Mouse (Mus musculus): ENCODE data around the gene P4hb. TPM values are rescaled to one million over a fixed set of nuclear protein-coding genes. Genes with fewer than 3 reads are reported as not detected.

The P4hb gene
- polyA plus RNA-seq (2015; fragmentation: Nextera tagmentation; extraction: Ambion mirVana) = 213 and 228 TPM in 2 replicates

DNA sequence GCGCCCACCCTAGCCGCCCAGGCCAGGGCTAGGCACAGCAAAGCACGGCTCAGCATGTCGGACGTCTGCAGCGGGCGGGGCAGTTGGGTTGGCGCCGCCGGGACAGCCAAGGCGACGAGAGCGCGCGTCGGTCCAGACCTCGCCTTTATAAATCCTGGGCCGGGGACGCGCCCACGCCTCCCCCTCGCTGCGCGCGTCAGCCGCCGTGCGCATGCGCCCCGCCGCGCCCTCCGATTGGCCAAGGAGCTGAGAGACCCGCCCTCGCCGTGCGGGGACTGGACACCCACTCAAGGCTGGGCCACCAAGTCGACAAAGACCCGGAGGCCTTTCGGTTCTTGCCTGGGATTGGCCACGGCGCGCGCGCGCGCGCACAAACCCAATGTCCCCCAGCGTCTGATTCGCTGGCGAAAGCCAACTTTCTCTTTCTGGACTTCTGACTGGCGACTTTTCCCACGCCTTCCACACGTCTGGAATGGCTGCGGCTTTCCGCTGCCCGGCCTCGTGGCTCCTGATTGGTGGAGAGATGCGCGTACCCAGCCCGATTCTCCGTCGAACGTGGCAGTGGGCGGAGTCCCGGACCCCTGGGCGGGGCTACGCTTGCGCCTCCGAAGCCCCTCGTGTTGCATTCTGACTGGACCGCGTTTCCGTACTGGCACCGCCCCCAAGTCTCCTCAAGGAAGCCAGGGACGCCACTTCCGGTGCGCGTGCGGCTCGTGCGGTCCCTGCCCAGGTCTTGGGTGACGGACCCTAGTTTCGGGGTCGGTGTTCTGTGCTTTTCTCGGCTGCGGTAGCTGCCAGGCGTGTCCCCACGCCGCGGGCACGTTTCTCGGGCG, at the start of gene P4hb:
P4hb (minus strand) TSS at position 502 of the 833 bp plus-strand sequence.

DNA sequence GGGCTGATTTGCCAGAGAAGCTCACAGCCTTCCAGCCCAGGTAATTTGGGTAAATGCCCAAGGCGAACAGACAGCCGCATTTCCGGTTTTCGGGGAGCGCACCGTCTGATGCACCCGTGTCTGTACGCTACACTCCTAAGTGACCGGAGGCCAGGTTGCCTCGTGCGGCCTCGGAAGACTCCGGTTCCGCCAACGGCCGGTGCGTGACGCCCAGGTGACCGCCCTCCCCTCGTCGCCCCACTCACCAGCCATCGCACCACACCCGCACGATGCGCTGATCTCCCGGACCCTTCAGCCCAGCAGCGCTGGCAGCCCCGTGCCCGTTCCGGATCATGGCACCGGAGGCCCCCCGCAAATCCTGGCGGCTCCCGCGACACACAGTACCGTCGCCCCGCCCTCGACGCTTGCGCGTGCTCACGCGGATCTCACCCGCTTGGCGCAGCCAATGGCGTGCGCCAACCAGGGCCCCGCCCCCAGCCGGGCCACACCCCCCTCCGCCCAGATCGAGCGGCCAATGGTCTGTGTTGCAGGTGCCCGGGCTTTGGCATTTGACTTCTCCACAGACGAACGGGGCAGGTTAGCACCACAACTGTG, 44.6 kb upstream of the P4hb start, which contains the start of gene Pcyt2:
Pcyt2 (minus strand) TSS at position 418 of the 594 bp plus-strand sequence.

DNA sequence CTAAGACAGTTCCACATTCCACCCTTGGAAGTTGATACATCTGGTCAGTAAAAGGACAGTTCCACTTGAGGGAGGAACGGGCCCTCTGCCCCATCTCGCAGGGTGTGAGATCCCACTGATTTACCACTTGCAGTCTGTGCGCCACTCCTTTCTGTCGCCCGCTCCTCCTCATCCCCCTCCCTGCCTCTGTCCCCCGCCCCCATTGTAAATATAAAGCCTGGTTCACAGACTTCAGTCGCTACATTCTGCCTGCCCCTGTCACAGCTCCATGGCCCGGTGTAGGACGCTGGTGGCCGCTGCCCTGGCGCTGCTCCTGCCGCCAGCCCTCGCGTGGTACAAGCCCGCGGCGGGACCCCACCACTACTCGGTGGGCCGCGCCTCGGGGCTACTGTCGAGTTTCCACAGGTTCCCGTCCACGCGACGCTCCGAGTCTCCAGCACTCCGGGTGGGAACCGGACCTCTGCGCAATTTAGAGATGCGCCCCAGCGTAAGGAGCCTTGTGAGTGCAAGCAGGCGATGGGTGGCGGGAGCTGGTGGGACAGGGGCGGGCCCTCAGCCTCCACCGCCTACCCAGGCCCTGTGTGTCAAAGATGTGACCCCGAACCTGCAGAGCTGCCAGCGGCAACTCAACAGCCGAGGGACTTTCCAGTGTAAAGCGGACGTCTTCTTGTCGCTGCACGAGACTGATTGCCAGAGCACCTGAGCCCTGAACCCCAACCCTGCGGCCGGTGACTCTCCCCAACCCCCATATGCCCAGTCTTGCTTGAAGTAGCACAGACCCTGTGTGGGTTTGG, 35.4 kb upstream of the P4hb start, which contains the start of gene Npb:
Npb (plus strand) TSS at position 237 of the 794 bp plus-strand sequence.

DNA sequence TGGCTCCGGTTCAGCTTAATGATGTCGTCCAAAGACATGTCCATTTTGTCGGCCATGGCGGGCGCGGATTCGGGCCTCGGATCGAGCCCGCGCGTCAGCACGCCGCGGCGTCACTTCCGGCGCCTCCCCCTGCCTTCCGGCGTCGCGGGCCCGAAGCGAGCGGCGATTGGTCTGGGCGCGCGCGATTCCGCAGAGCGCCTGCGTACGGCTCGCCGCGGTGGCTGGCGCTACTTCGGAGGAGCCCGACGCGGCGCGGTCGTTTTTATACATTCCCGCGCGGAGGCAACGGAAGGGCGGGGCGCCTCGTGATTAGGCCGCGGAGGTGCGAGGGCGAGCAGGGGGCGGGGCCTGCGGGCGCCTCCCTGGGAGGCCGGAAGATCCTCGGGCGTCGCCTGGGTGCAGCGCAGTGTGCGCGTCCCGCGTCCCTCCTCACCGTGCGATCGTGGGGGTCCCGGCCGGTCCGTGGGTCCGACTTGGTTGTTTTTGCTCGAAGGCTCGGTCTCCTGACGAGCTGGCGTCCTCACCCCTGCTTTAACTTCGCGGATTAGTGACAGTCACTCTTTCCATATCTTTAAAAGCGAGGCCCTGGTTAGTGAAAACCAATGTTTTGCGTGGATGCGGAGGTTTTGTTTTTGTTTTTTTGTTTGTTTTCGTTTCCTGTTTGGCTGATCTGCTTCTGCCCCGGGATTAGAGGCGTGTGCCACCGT, 25.4 kb upstream of the P4hb start, which contains the start of the genes Alyref and Anapc11:
Alyref (minus strand) TSS at position 83 of the 707 bp plus-strand sequence.
Anapc11 (plus strand) TSS at position 139 of the 707 bp plus-strand sequence.

GRCm38 (mm10) chr11:120581490-120582267, 8.6 kb upstream of the P4hb start, which contains the start of gene Arhgdia:
Gene Arhgdia (minus strand): TSS chr11:120581624.

DNA sequence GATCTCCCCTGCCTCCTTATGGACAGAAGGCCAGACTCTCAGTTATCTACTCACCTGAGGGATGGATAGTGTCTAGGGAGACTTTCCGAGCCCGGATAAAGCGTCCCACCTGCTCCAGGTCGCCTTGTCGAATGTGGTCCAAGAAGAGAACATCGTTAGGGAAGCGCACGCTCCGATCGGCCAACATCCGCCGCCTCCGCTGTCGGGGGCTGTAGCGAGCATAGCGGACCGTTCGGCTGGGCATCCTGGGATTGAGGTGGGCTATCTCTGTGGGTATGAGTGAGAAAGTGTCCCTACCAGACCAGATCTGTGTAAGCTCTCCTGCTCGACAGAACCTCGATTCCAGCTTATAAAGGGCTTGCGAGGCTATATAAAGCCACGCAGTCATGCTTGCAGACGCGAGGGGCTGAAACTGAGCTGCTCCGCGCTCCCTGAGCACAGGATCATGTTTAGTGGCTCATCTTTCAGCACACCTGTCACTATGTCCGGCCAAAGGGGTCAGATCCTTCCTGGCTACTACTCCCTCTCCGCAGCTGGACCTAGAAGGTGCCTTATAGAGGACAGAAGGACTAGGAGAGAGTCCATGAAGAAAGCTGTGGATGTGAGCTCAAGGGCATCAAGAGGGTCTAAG, 22.1 kb downstream of the P4hb start, which contains the start of gene Ppp1r27:
Ppp1r27 (minus strand) TSS at position 323 of the 631 bp plus-strand sequence.

DNA sequence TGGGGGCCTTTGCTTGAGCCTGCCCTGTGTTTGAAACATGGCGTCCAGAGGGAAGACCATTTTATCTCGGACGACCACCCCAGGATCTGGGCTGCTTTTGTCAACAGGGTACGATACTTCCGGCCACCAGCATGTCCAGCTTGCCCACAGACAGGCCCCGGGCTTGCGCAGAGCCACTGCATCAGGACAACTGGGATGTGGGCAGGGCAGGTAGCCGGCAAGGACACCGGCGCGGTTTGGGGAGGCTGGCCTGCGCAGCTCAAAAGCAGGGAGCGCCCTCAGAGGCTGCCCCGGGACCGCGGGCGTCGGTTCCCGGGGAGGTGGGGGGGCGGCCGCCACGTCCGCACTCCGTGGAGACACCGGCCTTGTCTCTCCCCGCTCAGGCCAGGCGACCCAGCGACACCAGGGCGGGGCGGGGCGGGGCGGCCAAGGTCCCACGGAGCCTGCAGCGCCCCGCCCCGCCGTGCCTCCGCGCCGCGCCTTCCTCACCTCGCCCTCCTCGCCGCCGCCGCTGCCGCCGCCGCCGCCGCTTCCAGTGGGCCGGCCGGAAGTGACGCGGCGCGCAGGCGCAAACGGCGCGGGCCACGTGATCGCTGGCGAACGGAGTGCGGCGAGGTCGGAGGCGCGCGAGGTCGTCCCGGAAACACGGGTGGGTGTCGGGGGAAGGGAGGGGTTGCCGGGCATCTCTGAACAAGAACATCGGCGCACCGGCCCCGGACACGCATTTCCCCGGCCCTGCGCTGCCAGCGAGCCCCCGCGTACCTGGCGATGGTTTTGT, 23.7 kb downstream of the P4hb start, which contains the start of gene Mcrip1:
Mcrip1 (minus strand) TSS at position 560 of the 778 bp plus-strand sequence.

DNA sequence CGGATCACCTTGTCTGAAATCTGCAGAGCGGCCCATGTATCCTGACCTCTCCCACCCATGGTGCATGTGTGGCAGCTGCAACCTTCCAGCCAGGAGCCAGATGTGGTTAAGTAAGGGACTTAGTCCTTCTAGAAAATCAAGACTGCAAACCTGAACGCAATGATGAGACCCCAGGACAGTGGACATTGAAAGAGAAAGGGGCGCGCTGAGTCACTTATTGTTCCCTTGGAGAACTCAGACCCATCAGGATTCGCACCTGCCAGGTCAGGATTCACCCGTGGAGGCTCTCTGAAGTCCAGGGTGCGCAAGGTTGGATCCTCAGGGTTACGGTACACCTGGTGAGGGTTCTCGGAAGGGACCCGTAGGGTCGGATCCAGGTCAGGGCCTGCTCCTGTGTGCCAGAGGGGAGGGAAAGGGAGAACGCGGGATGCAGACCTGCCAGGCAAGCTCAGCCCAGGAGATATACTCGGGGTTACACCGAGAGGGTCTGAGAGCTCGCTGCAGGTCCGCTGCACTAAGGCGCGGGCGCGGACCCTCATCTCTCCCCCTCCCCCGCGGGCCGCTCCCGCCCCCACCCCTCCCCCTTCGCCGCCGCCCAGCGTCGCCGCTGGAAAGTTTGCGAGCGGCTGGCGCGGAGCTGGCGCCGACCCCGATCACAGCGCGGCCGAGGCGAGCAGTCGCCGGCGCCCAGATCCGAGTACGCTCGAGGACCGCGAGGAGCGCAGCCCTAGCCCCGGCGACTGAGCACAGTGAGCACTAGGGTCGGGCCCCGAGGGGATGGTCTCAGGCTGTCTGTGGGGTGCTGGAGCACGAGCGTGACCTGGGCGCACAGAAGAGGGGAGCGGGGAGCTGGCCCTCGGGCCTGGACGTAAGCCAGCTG, 42.7 kb downstream of the P4hb start, which contains the start of gene Gcgr:
Gcgr (plus strand) TSS at position 615 of the 880 bp plus-strand sequence.

Other genes with a start within 250 kb of the P4hb start
- gene Actg1, start 224.7 kb downstream of the P4hb start, polyA plus RNA-seq (2015; fragmentation: Nextera tagmentation; extraction: Ambion mirVana) = 3,213 and 3,438 TPM in 2 replicates
- gene Fscn2, start 211.7 kb downstream of the P4hb start, polyA plus RNA-seq (2015; fragmentation: Nextera tagmentation; extraction: Ambion mirVana) = 1.2 and 1.4 TPM in 2 replicates
- 55.9 and 70.0 TPM in 2 replicates for gene Faap100, start 194.5 kb downstream of the P4hb start, polyA plus RNA-seq (2015; fragmentation: Nextera tagmentation; extraction: Ambion mirVana)
- 25.7 and 27.7 TPM in 2 replicates for gene Nploc4, start 135.5 kb downstream of the P4hb start, polyA plus RNA-seq (2015; fragmentation: Nextera tagmentation; extraction: Ambion mirVana)
- not detected in 2 replicates for gene Tspan10, start 130.6 kb downstream of the P4hb start, polyA plus RNA-seq (2015; fragmentation: Nextera tagmentation; extraction: Ambion mirVana)
- gene Pde6g, start 119.8 kb downstream of the P4hb start, polyA plus RNA-seq (2015; fragmentation: Nextera tagmentation; extraction: Ambion mirVana) = 0.15 TPM in 1 of 2 replicates, not detected in the other
- gene Oxld1, start 115.2 kb downstream of the P4hb start, polyA plus RNA-seq (2015; fragmentation: Nextera tagmentation; extraction: Ambion mirVana) = 15.1 and 15.8 TPM in 2 replicates
- 16.5 and 23.4 TPM in 2 replicates for gene Ccdc137, start 115.1 kb downstream of the P4hb start, polyA plus RNA-seq (2015; fragmentation: Nextera tagmentation; extraction: Ambion mirVana)
- gene Arl16, start 105.6 kb downstream of the P4hb start, polyA plus RNA-seq (2015; fragmentation: Nextera tagmentation; extraction: Ambion mirVana) = 86.7 and 89.4 TPM in 2 replicates
- 156 and 163 TPM in 2 replicates for gene Mrpl12, start 88.6 kb downstream of the P4hb start, polyA plus RNA-seq (2015; fragmentation: Nextera tagmentation; extraction: Ambion mirVana)
- 29.1 and 32.5 TPM in 2 replicates for gene Slc25a10, start 81.4 kb downstream of the P4hb start, polyA plus RNA-seq (2015; fragmentation: Nextera tagmentation; extraction: Ambion mirVana)
- gene Gcgr, start 42.6 kb downstream of the P4hb start, polyA plus RNA-seq (2015; fragmentation: Nextera tagmentation; extraction: Ambion mirVana) = 0.29 and 0.30 TPM in 2 replicates
- 238 and 259 TPM in 2 replicates for gene Mcrip1, start 23.5 kb downstream of the P4hb start, polyA plus RNA-seq (2015; fragmentation: Nextera tagmentation; extraction: Ambion mirVana)
- gene Ppp1r27, start 22.1 kb downstream of the P4hb start, polyA plus RNA-seq (2015; fragmentation: Nextera tagmentation; extraction: Ambion mirVana) = not detected in 2 replicates
- 444 and 484 TPM in 2 replicates for gene Arhgdia, start 8.4 kb upstream of the P4hb start, polyA plus RNA-seq (2015; fragmentation: Nextera tagmentation; extraction: Ambion mirVana)
- 163 and 172 TPM in 2 replicates for gene Alyref, start 25.1 kb upstream of the P4hb start, polyA plus RNA-seq (2015; fragmentation: Nextera tagmentation; extraction: Ambion mirVana)
- gene Anapc11, start 25.2 kb upstream of the P4hb start, polyA plus RNA-seq (2015; fragmentation: Nextera tagmentation; extraction: Ambion mirVana) = 220 and 225 TPM in 2 replicates
- 1.8 and 3.2 TPM in 2 replicates for gene Npb, start 35.2 kb upstream of the P4hb start, polyA plus RNA-seq (2015; fragmentation: Nextera tagmentation; extraction: Ambion mirVana)
- gene Pcyt2, start 44.7 kb upstream of the P4hb start, polyA plus RNA-seq (2015; fragmentation: Nextera tagmentation; extraction: Ambion mirVana) = 162 and 185 TPM in 2 replicates
- gene Sirt7, start 52.0 kb upstream of the P4hb start, polyA plus RNA-seq (2015; fragmentation: Nextera tagmentation; extraction: Ambion mirVana) = 42.3 and 44.0 TPM in 2 replicates
- gene Mafg, start 60.3 kb upstream of the P4hb start, polyA plus RNA-seq (2015; fragmentation: Nextera tagmentation; extraction: Ambion mirVana) = 47.6 and 50.2 TPM in 2 replicates
- 8.8 and 9.5 TPM in 2 replicates for gene Pycr1, start 70.5 kb upstream of the P4hb start, polyA plus RNA-seq (2015; fragmentation: Nextera tagmentation; extraction: Ambion mirVana)
- 1.6 and 2.8 TPM in 2 replicates for gene Myadml2, start 74.9 kb upstream of the P4hb start, polyA plus RNA-seq (2015; fragmentation: Nextera tagmentation; extraction: Ambion mirVana)
- gene Notum, start 87.9 kb upstream of the P4hb start, polyA plus RNA-seq (2015; fragmentation: Nextera tagmentation; extraction: Ambion mirVana) = 13.9 and 15.4 TPM in 2 replicates
- gene Aspscr1, start 99.7 kb upstream of the P4hb start, polyA plus RNA-seq (2015; fragmentation: Nextera tagmentation; extraction: Ambion mirVana) = 134 and 150 TPM in 2 replicates
- 103 and 104 TPM in 2 replicates for gene Cenpx, start 140.5 kb upstream of the P4hb start, polyA plus RNA-seq (2015; fragmentation: Nextera tagmentation; extraction: Ambion mirVana)
- 45.3 and 62.8 TPM in 2 replicates for gene Lrrc45, start 140.7 kb upstream of the P4hb start, polyA plus RNA-seq (2015; fragmentation: Nextera tagmentation; extraction: Ambion mirVana)
- gene Rac3, start 148.2 kb upstream of the P4hb start, polyA plus RNA-seq (2015; fragmentation: Nextera tagmentation; extraction: Ambion mirVana) = 617 and 689 TPM in 2 replicates
- 25.0 and 27.0 TPM in 2 replicates for gene Dcxr, start 154.0 kb upstream of the P4hb start, polyA plus RNA-seq (2015; fragmentation: Nextera tagmentation; extraction: Ambion mirVana)
- 4.1 and 4.5 TPM in 2 replicates for gene Cbr2, start 158.9 kb upstream of the P4hb start, polyA plus RNA-seq (2015; fragmentation: Nextera tagmentation; extraction: Ambion mirVana)
- gene Hmga1b, start 189.5 kb upstream of the P4hb start, polyA plus RNA-seq (2015; fragmentation: Nextera tagmentation; extraction: Ambion mirVana) = 1.8 and 2.9 TPM in 2 replicates
- 98.9 and 123 TPM in 2 replicates for gene Rfng, start 211.0 kb upstream of the P4hb start, polyA plus RNA-seq (2015; fragmentation: Nextera tagmentation; extraction: Ambion mirVana)
- gene Gps1, start 211.0 kb upstream of the P4hb start, polyA plus RNA-seq (2015; fragmentation: Nextera tagmentation; extraction: Ambion mirVana) = 236 and 269 TPM in 2 replicates
- 34.8 and 41.7 TPM in 2 replicates for gene Dus1l, start 223.2 kb upstream of the P4hb start, polyA plus RNA-seq (2015; fragmentation: Nextera tagmentation; extraction: Ambion mirVana)